Mouse (Mus musculus) erythroid progenitor cell, adult 5-6 weeks (primary cell): ENCODE measurements around the gene Prc1. TPM values are rescaled to one million over a fixed set of nuclear protein-coding genes. Genes with fewer than 3 reads are reported as not detected.
"Not testable (repeated sequence)": the region's sequence is repeated elsewhere in the genome, so short reads cannot be mapped to it uniquely, and the experiment has no call there.

ENCODE experiments used
- ATAC-seq: replicated peaks from 2 replicates; pipeline ENCODE4 v1.8.0; 2016; ENCODE audit warnings: moderate number of reproducible peaks, mild to moderate bottlenecking, moderate TSS enrichment, inconsistent platforms; ENCODE audit not compliant: poor library complexity, low FRiP score, severe bottlenecking
- total RNA-seq, 2 experiments: library from RNA; stranded (forward) in 1 of 2; stranded (reverse) in 1 of 2; fragments of 150-400 nt in 1 of 2; fragments of 186-747, 209-891 nt in 1 of 2; gene quantifications; 2 replicates each; pipeline versions ENCODE4 v1.2.3 to v1.2.4; 2015 to 2017; ENCODE audit warnings: low replicate concordance in 2 of 2

Prc1 gene
- total RNA-seq, 2 experiments from 2014 or later, result 893 to 1,788 TPM

- ATAC-seq, result 0 out of 2 replicates have a peak, but pooled peaks have one; percentile 35
These were observed 10.9 kb upstream of the Prc1 start for GRCm38 (mm10) chr7:80283226-80283918.

GRCm38 (mm10) chr7:80284391-80284790 lies 9.9 kb upstream of the Prc1 start:
- no peak for ATAC-seq

- no peak for ATAC-seq
These were observed 8.5 kb upstream of the Prc1 start for GRCm38 (mm10) chr7:80285725-80286124.

- no peak for ATAC-seq
These were observed 6.5 kb upstream of the Prc1 start for GRCm38 (mm10) chr7:80287736-80288135.

GRCm38 (mm10) chr7:80294764-80295648 lies 756 bp downstream of the Prc1 start:
- ATAC-seq, result peak; percentile 36; the same call in 1 of the 2 replicates

GRCm38 (mm10) chr7:80296462-80296861 lies 2.2 kb downstream of the Prc1 start:
- ATAC-seq, result no peak

- ATAC-seq, result no peak
These were observed 2.8 kb downstream of the Prc1 start for GRCm38 (mm10) chr7:80297041-80297440.

- no peak for ATAC-seq
These were observed 4.5 kb downstream of the Prc1 start for GRCm38 (mm10) chr7:80298754-80299153.

- ATAC-seq, result no peak
These were observed 5.3 kb downstream of the Prc1 start for GRCm38 (mm10) chr7:80299568-80299967.

- no peak for ATAC-seq
These were observed 7.3 kb downstream of the Prc1 start for GRCm38 (mm10) chr7:80301522-80301921.

GRCm38 (mm10) chr7:80307766-80308165 lies 13.5 kb downstream of the Prc1 start:
- ATAC-seq, result no peak

- ATAC-seq, result no peak
These were observed 16.5 kb downstream of the Prc1 start for GRCm38 (mm10) chr7:80310771-80311170.

- ATAC-seq, result no peak
These were observed 21.5 kb downstream of the Prc1 start for GRCm38 (mm10) chr7:80315733-80316132.

- ATAC-seq, result no peak
These were observed 23.3 kb downstream of the Prc1 start for GRCm38 (mm10) chr7:80317439-80318115.

GRCm38 (mm10) chr7:80318670-80319069 lies 24.4 kb downstream of the Prc1 start:
- ATAC-seq, result 0 out of 2 replicates have a peak, but pooled peaks have one; percentile 13

- ATAC-seq, result no peak
These were observed 25.7 kb downstream of the Prc1 start for GRCm38 (mm10) chr7:80319846-80320496.

- no peak for ATAC-seq
These were observed 29.1 kb downstream of the Prc1 start for GRCm38 (mm10) chr7:80323336-80323735.

GRCm38 (mm10) chr7:80324043-80324815 lies 30.0 kb downstream of the Prc1 start, which contains the start of gene Rccd1:
Gene Rccd1 (minus strand): TSS chr7:80324454.
- ATAC-seq, result peak; percentile 95

GRCm38 (mm10) chr7:80324816-80325119 lies 30.5 kb downstream of the Prc1 start:
- not testable (repeated sequence) for ATAC-seq
